Mouse (Mus musculus) neural tube, embryonic 12.5 days (tissue): ENCODE measurements around the gene Dpysl5. TPM values are rescaled to one million over a fixed set of nuclear protein-coding genes. Genes with fewer than 3 reads are reported as not detected.

Source experiments
- polyA plus RNA-seq: library from polyadenylated mRNA; unstranded; fragments of >200 nt; fragmentation: Nextera tagmentation; extraction: Ambion mirVana; gene quantifications from 2 replicates; pipeline ENCODE4 v1.2.1, GENCODE M21; 2016

The Dpysl5 gene
- polyA plus RNA-seq, 1 experiment from 2014 or later = 150 TPM

Other genes starting within 250 kb of the Dpysl5 start
- gene Otof, start 249.6 kb upstream of the Dpysl5 start, polyA plus RNA-seq = 0.20 and 0.28 TPM in 2 replicates
- not detected in 2 replicates for gene 1700001C02Rik, start 245.5 kb upstream of the Dpysl5 start, polyA plus RNA-seq
- not detected in 2 replicates for gene Cib4, start 165.7 kb upstream of the Dpysl5 start, polyA plus RNA-seq
- gene Kcnk3, start 123.4 kb upstream of the Dpysl5 start, polyA plus RNA-seq = 1.8 and 1.9 TPM in 2 replicates
- gene Slc35f6, start 63.6 kb upstream of the Dpysl5 start, polyA plus RNA-seq = 25.5 and 25.8 TPM in 2 replicates
- gene Cenpa, start 44.8 kb upstream of the Dpysl5 start, polyA plus RNA-seq = 210 and 233 TPM in 2 replicates
- gene Mapre3, start 103.1 kb downstream of the Dpysl5 start, polyA plus RNA-seq = 79.8 and 80.1 TPM in 2 replicates
- 60.2 and 61.4 TPM in 2 replicates for gene Tmem214, start 156.4 kb downstream of the Dpysl5 start, polyA plus RNA-seq
- 27.5 and 29.0 TPM in 2 replicates for gene Agbl5, start 177.1 kb downstream of the Dpysl5 start, polyA plus RNA-seq
- 294 and 304 TPM in 2 replicates for gene Ost4, start 196.2 kb downstream of the Dpysl5 start, polyA plus RNA-seq
- 63.7 and 75.3 TPM in 2 replicates for gene Emilin1, start 201.8 kb downstream of the Dpysl5 start, polyA plus RNA-seq
- gene Khk, start 209.9 kb downstream of the Dpysl5 start, polyA plus RNA-seq = 6.7 and 8.6 TPM in 2 replicates
- 15.9 and 17.7 TPM in 2 replicates for gene Cgref1, start 234.0 kb downstream of the Dpysl5 start, polyA plus RNA-seq
- 128 and 130 TPM in 2 replicates for gene Preb, start 248.8 kb downstream of the Dpysl5 start, polyA plus RNA-seq